8 mouse cellular contexts compared by ENCODE assay signal in genomic region chr7:73589208-73589771, GRCm38 (mm10). TPM values are rescaled to one million over a fixed set of nuclear protein-coding genes. Genes with fewer than 3 reads are reported as not detected.
DNase-seq lines count a peak whose midpoint lies in the region; ATAC-seq and TF ChIP-seq lines count a peak whose summit lies in the region.

No protein-coding gene starts in this region.

- no peaks in the 10 kb centered on the region for H3K27me3 ChIP-seq in forebrain, embryonic 10.5 days (ENCODE audit: poor library complexity, severe bottlenecking)
- no peaks in the 10 kb centered on the region for H3K27me3 ChIP-seq in forebrain, embryonic 11.5 days (ENCODE audit: control insufficient read depth, insufficient read depth, low read length)
- no peaks in the 10 kb centered on the region for H3K27me3 ChIP-seq in forebrain, embryonic 15.5 days
- no peaks in the 10 kb centered on the region for H3K27me3 ChIP-seq in midbrain, postnatal 0 days (ENCODE audit: insufficient read depth, low read length)

- H3K9ac ChIP-seq in forebrain, embryonic 11.5 days (ENCODE audit: low read length) = no peak overlapping the region
- no peak overlapping the region for H3K9ac ChIP-seq in forebrain, embryonic 15.5 days (replicated peaks)
- H3K9ac ChIP-seq in midbrain, postnatal 0 days (replicated peaks; ENCODE audit: low read length, poor library complexity, severe bottlenecking) = no peak overlapping the region

- ATAC-seq in forebrain, embryonic 11.5 days (replicated peaks; ENCODE audit: low FRiP score) = no peak
- peak; percentile 34; the same call in 1 of the 2 replicates for ATAC-seq in forebrain, embryonic 15.5 days (replicated peaks)
- peak; percentile 50 for ATAC-seq in midbrain, postnatal 0 days (ENCODE audit: low FRiP score)

- no peak for TF ChIP-seq CTCF in midbrain, postnatal 0 days (IDR thresholded peaks at IDR 0.05)

- no peaks in the 10 kb centered on the region for H3K36me3 ChIP-seq in forebrain, embryonic 10.5 days (replicated peaks)
- H3K36me3 ChIP-seq in forebrain, embryonic 11.5 days (ENCODE audit: control insufficient read depth, insufficient read depth, low read length) = no peaks in the 10 kb centered on the region
- no peaks in the 10 kb centered on the region for H3K36me3 ChIP-seq in forebrain, embryonic 15.5 days
- no peaks in the 10 kb centered on the region for H3K36me3 ChIP-seq in midbrain, postnatal 0 days (ENCODE audit: insufficient read depth, low read length)

- no peak overlapping the region for H3K4me2 ChIP-seq in forebrain, embryonic 11.5 days (ENCODE audit: low read depth, low read length, severe bottlenecking)
- H3K4me2 ChIP-seq in forebrain, embryonic 15.5 days (replicated peaks) = peak overlapping the region; percentile 32
- H3K4me2 ChIP-seq in midbrain, postnatal 0 days (ENCODE audit: low read depth, low read length, poor library complexity, severe bottlenecking) = no peak overlapping the region

- H3K27ac ChIP-seq in forebrain, embryonic 10.5 days = 0 out of 2 replicates have a peak overlapping the region, but pooled peaks have one; percentile 35
- H3K27ac ChIP-seq in forebrain, embryonic 11.5 days (ENCODE audit: low read depth, low read length) = no peak overlapping the region
- peak overlapping the region; percentile 64 for H3K27ac ChIP-seq in forebrain, embryonic 15.5 days (replicated peaks)
- peak overlapping the region; percentile 65 for H3K27ac ChIP-seq in midbrain, postnatal 0 days (ENCODE audit: low read depth, low read length)

- WGBS in forebrain, embryonic 10.5 days = 60% methylated on average over 14 of the region's 14 CpGs
- WGBS in forebrain, embryonic 11.5 days = 60% methylated on average over 14 of the region's 14 CpGs
- 35% methylated on average over 14 of the region's 14 CpGs for WGBS in forebrain, embryonic 15.5 days
- 39% methylated on average over 14 of the region's 14 CpGs for WGBS in midbrain, postnatal 0 days

- DNase-seq in forebrain, embryonic 10.5 days (ENCODE audit: extremely low spot score, low spot score) = no peak
- DNase-seq in forebrain, embryonic 11.5 days (ENCODE audit: low spot score) = no peak
- DNase-seq in urinary bladder, postnatal 14 days (ENCODE audit: low spot score) = peak; percentile 81
- no peak for DNase-seq in urinary bladder, adult 2 months (ENCODE audit: low spot score)
- DNase-seq in kidney, adult 9 months = peak; percentile 75
- peak; percentile 67 for DNase-seq in midbrain, postnatal 0 days (ENCODE audit: low spot score)
- DNase-seq in testis, postnatal 14 days (ENCODE audit: low spot score) = no peak

- H3K4me1 ChIP-seq in forebrain, embryonic 10.5 days = peaks cover 37% of the 10 kb centered on the region
- H3K4me1 ChIP-seq in forebrain, embryonic 11.5 days (replicated peaks; ENCODE audit: control insufficient read depth, insufficient read depth, low read length) = peaks cover 8% of the 10 kb centered on the region; the same call in 1 of the 2 replicates
- peaks cover 28% of the 10 kb centered on the region for H3K4me1 ChIP-seq in forebrain, embryonic 15.5 days
- H3K4me1 ChIP-seq in midbrain, postnatal 0 days (ENCODE audit: insufficient read depth, low read length) = peaks cover 12% of the 10 kb centered on the region; the same call in 1 of the 2 replicates

- H3K9me3 ChIP-seq in forebrain, embryonic 10.5 days = no peaks in the 10 kb centered on the region
- H3K9me3 ChIP-seq in forebrain, embryonic 11.5 days (ENCODE audit: control insufficient read depth, low read length) = no peaks in the 10 kb centered on the region
- no peaks in the 10 kb centered on the region for H3K9me3 ChIP-seq in forebrain, embryonic 15.5 days
- H3K9me3 ChIP-seq in midbrain, postnatal 0 days (ENCODE audit: low read length) = no peaks in the 10 kb centered on the region

- H3K4me3 ChIP-seq in forebrain, embryonic 10.5 days = no peak overlapping the region
- H3K4me3 ChIP-seq in forebrain, embryonic 11.5 days (ENCODE audit: low read depth, low read length) = no peak overlapping the region
- no peak overlapping the region for H3K4me3 ChIP-seq in forebrain, embryonic 15.5 days
- no peak overlapping the region for H3K4me3 ChIP-seq in midbrain, postnatal 0 days (ENCODE audit: low read depth, low read length)

RNA-seq across cellular contexts. Expression of gene Chd2, which starts 47.7 kb away (rescaled TPM):
- polyA plus RNA-seq in forebrain, embryonic 10.5 days (2016; fragmentation: Nextera tagmentation; extraction: Ambion mirVana) = 45.1 and 45.7 TPM in 2 replicates
- polyA plus RNA-seq in forebrain, embryonic 11.5 days (2014; fragmentation: Nextera tagmentation; extraction: Ambion mirVana) = 61.0 and 66.1 TPM in 2 replicates
- polyA plus RNA-seq in urinary bladder, adult 2 months (2012; rRNA removed) = 25.6 and 27.3 TPM in 2 replicates
- 58.0 and 67.1 TPM in 2 replicates for polyA plus RNA-seq in forebrain, embryonic 15.5 days (2015; fragmentation: Nextera tagmentation; extraction: Ambion mirVana)
- total RNA-seq in midbrain, postnatal 0 days (2014; rRNA removed) = 34.0 and 34.4 TPM in 2 replicates
- polyA plus RNA-seq in midbrain, postnatal 0 days (2015; fragmentation: Nextera tagmentation; extraction: Ambion mirVana) = 33.2 and 43.8 TPM in 2 replicates

Comparison
In these comparisons a context has a peak if more than half of its experiments do, and no peak if none do; other contexts are left out.
1. DNase-seq: peak in urinary bladder, postnatal 14 days (single experiment), kidney, adult 9 months (single experiment) and midbrain, postnatal 0 days (single experiment); none in forebrain, embryonic 10.5 days (single experiment), forebrain, embryonic 11.5 days (single experiment), urinary bladder, adult 2 months (single experiment) and testis, postnatal 14 days (single experiment).